Mouse (Mus musculus) 3134 (cell line): ENCODE measurements at regions not wholly inside any gene's neighbourhood (a gene's known extent, or its start where the extent isn't known, plus 50 kb on each side); places are given as distances from the start of the nearest gene placed in this dataset.

Source experiments
- DNase-seq: peaks from one replicate; pipeline ENCODE4 v3.0.0-alpha.2; 2011; ENCODE audit warnings: low spot score; ENCODE audit not compliant: insufficient read length; ENCODE audit errors: extremely low read depth

DNA sequence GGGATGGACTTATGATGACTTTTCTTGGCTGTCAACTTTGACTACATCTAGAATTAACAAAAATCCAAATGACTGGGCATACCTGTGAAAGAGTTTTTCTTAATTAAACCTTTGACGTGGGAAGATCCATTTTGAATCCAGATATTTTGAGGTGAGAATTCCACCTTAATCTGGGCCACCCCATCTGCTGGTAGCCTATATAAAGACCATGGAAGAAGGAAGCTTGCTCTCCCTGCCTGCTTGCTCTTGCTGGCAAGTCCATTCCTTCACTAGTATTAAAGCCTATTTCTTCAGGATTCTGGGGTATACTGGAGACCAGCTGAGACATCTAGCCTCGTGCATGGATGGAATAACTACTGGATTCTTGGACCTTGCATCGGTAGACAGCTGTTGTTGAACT, 80.9 kb upstream of the Fndc3a start:
- no peak for DNase-seq

DNA sequence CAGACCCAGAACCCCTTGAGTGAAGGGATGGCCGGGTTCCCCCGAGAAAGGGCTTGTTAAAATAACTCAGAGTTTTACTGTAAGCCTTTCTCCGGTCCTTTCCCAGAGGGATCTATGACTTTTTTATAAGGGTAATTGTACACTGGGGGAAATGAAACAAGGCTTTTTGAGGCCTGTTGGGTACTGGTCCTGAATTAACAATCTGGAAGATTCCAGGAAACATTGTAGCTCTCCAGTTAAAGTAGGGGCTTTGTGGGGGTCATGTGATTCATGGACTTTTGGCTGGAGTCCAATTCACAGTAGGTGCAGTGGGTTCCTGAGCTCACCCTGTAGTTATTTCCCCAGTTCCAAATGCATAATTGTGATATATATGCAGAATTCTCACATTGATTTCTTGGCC, 77.1 kb upstream of the Fndc3a start:
- no peak for DNase-seq

DNA sequence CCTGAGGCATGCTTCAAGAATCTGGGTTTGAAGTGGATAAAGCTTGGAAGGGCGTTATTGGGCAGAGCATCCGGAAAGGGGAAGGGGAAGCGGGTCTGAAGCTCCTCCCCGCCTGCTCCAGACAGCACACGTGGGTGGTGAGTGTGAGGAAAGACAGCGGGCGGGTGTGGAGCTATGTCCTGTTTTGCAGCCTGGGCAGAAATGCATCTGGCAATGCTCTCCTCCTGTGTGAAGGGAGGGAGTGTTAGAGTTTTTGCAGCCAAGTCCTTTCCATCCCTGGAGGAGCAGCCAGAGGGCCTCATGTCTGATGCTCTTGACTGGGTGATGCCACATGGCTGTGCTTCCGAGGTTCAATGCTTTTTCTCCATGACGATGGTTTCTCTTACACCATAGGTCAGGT, 73.4 kb upstream of the Fndc3a start:
- peak; percentile 68 for DNase-seq

DNA sequence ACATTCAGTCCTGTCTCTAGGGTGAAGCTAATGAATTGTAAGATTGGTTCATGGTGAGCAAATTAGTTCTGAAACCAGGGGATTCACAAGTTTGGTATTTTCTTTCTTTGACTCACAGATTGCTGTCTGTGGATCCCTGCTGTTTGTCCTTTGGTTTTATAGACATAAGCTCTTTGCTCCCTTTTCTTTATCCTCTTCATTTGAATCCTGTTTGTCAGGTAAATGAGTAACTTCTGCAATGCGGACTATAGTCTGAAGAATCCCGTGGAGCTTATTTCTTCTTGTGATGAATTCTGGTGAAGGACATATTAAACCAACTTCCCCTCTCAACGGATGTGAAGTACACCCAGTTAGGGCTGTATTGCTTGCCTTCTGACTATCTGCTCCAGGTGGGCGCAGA, 69.6 kb upstream of the Fndc3a start:
- no peak for DNase-seq

DNA sequence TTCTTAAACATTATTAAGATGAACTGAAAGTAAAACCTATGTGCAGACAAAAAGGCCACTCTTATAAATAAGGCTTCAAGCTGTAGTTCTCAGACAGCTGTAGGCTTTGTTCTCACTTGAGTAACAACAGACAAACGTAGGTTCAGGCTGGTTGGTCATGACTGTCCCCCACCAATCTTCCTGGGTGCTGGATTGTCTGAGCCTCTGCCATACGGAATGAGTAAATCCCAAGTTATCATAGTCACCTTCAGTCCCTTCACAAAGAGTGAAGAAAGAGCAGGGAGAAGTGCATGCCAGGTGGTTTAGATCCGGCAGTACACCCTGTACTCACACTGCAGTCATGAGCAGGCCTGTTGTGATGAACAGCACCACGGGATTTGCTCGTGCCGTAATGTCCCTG, 69.0 kb upstream of the Fndc3a start:
- no peak for DNase-seq

DNA sequence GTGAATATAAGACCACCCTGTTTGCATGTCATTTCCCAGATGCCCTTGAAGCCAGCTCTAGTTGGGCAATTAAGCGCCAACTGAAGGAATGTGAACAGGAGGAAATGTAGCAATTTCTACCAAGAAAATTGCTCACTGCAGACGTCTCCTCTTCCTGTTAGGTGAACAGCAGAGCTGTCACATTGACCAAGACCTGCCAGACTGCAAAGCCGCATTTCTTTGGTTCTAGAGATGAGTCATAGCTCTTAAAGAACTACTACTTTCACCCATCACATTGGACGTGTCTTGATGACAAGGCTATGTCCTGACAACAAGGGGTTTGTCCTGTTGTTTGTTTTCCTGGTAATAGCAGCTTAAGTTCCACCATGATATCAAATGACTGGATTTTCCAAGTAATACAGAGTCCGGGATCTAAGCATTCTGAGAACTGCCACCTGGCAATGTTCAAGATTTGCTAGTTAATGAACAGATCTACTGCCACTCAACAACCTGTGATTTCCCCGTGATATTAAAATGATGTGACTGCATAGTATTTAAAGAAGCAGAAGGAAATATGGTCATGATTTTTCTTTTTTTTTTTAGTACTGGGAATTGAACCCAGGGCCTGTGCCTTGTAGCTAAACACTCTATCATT, 68.2 kb upstream of the Fndc3a start:
- DNase-seq: peak; percentile 21

DNA sequence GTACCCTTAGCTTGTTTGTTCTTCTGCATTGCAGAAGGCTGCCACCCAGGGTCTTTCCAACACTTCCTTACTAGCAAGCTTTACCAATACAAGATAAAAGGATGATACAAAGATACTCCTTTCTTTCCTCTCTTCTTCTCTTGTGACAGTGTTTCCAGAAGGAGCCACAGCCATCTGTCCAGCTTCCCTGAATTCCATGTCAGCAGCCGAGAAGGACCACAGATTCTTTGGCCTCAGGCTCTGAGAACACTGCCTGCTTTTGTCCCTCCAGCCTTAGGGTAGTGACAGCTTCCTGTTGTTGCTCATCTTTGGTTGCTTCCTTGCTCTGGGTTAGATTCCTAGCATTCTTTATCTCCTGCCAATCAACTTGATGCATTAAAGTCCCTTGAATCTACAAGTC, 60.4 kb upstream of the Fndc3a start:
- DNase-seq: no peak

DNA sequence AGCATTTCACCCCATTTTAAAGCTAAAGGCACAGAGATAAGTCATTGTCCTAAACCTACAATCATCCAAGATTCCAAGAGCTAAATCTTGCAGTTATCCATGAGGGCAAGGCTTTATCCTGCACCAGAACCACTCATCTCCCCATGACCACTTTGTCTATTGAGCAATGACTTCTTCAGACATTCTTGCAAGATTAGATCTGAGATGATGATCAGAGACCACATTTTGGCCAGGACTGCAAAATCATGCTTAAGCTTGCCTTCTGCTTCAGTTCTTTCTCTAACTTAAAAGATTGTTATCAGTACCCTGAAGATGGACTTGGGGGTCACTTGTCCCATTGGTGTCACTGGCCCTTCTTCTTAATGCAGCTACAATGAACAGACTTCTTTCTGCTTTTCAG, 50.3 kb upstream of the Fndc3a start:
- DNase-seq: no peak
